Mouse (Mus musculus): Measurements from ENCODE around the gene Eif1ad.

GRCm38 (mm10) chr19:5327970-5328369 lies 38.6 kb upstream of the Eif1ad start:
- TF ChIP-seq CTCF (IDR thresholded peaks at IDR 0.05; ENCODE audit: low read depth, low read length): no peak
- no peak for TF ChIP-seq POLR2A (IDR thresholded peaks at IDR 0.05; ENCODE audit: borderline replicate concordance, low read depth, low read length)
